Mouse (Mus musculus) inflammation-experienced regulatory T-cells, adult 6 months (primary cell): ENCODE data around the gene Gm20532. TPM values are rescaled to one million over a fixed set of nuclear protein-coding genes. Genes with fewer than 3 reads are reported as not detected.
A peak's percentile ranks its signal among the peaks of the same experiment; 100 is the strongest.

ENCODE experiments used
- ATAC-seq: one replicate; pipeline ENCODE4 v1.8.0; 2017
- polyA plus RNA-seq, 3 experiments: library from polyadenylated mRNA; unstranded; fragments of 100-300 nt; shearing (Covaris generic); gene quantifications; one replicate each; pipeline ENCODE4 v1.2.1; 2017

Gm20532 gene
- polyA plus RNA-seq, 3 experiments from 2014 or later: not detected

DNA sequence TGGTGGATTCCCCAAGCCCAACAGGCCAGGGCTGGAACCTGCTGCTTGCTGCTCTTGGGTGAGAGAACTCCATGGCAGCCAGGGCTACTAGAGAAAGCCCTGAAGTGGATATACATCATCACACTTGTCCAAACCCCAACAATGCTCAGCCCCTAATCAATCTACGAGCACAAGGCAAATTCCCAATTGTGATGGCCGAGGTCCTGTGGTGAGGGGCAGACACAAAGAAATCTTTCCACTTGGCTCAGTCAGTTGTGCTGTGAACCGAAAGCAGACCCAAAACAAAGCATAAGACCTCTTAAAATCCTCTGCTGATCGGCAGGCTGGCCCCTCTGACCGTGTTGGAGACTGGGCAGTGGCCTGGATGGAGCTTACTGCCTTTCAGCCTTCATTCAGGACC lies 11.6 kb upstream of the Gm20532 start:
- no peak for ATAC-seq

DNA sequence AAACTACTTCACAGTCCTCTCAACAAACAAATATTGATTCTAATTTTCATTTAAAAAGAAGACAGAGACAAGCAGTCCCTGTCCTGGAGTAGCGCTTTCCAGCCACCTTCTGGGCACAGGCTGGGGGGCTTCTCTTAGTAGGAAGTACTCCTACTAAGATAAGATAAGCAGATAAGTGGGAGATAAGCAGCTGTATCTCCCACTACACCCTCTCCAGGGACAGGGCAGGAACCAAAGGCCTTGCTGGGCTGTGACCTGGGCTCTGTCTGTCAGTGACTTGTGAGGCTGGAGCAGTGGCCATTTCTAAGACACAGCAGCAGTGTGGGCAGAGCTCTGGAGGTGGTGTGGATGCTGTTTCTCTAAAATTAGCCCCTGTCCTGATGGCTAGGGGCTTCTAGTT lies 11.1 kb upstream of the Gm20532 start:
- no peak for ATAC-seq

DNA sequence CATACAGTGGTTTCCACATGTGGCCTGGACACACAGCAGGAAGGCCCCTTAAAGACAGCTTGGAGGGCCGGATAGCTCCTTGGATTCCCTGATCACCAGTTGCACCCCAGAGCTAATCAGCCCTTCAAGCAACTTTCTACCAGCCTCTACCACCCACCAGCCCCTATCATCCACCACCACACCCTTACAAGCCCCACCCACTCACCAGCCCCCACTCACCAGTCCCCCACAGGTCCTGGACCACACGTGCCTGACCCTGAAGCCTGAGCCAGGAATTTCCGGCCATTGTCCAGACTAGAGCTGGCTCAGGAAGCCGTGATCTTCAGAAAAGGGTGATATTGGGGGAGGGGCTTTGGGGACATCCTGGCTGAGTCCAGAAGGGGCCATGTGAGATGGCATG lies 10.6 kb upstream of the Gm20532 start:
- ATAC-seq: no peak

DNA sequence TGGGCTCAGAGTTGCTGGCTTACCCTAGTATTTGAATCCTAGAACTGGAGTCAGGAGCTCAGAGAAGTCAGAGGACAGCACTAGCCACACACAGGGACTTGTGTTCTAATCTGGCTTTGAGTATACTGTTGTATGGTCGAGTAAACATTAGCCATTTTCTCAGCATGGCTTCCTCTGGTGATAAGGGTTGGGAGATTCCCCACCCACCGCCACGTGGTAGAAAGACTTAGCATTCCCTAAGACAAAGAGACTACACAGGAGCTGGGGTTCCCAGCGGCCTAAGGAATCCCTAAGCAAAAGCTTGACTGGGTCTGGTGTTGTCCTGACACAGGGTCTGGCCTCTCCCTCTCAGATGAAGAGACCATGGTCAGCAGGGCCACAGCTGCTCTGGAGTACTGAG lies 10.0 kb upstream of the Gm20532 start:
- no peak for ATAC-seq

DNA sequence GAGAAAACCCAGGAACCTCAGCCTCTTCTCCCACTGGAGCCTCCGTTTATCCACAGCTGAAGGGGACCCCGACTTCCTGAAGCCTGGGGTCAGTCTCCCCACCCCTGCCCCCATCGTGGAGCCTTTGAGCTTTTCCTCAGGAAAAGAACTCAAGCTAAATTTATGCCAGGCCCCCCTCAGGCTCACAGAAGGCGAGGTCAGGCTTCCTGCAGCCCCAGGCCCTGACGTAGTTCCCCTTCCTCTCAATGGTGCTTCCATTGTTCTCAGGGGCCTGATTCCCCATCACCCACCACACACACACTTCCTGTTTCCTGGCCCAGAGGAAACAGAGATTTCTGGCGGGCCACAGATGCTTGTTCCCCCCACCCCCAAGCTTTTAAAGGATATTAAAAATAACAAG lies 8.1 kb upstream of the Gm20532 start:
- no peak for ATAC-seq

DNA sequence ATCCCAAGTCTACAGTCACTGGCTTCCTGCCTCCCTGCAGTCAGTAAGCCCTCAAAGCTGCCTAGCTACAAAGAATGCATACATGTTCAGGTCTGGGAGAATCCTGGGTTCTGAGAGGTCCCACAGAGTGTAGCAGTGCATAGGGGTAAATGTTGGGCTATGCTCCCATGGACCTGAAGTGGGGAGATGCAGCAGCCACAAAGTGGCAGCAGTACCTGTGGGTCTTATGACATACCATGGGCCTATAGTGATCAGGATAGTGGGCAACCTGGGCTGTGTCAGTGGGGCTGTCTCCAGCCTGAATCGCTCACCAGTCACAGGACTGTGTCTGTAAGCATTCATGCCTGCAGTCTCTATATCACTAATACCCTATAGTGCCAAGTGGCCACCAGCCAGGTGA lies 6.7 kb upstream of the Gm20532 start, which contains the start of gene Egfl7:
Egfl7 (plus strand) TSS at position 301 of the 400 bp plus-strand sequence.
- ATAC-seq: no peak

DNA sequence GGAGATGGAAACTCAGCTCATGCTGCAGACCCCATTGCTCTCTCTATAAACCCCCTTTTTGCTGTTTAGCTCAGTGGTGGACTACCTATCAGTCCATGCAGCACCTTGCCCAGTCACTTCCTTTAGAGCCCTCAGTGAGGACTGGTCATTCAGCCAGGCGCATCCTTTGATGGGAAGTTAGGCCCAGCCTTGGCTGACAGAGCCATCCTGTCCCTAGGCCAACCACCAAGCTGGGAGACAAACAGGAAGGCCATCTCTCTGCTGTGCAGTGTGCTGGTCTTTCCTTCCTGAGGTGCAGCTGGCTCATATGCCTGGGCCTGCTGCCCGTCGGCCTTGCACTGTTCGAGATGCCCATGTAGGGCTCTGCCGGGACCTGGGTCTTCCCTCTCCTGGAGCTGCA lies 5.7 kb upstream of the Gm20532 start:
- ATAC-seq: no peak

DNA sequence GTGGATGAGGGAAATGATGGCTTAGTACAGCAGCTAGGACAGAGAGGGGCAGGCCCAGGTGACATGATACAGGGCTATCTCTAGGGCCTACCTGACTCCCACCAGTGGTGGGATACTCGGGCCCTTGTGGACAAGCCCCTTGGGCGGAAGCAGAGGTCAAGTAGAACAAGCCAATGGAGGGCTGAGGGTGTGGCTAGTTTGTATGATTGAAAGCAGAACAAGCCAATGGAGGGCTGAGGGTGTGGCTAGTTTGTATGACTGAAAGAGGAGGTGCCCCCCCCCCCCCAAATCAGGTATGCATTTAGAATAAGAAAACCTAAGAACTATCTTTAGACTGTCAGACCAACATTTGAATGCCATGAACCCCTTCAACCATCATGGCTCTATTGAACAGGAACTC lies 4.2 kb upstream of the Gm20532 start:
- no peak for ATAC-seq

DNA sequence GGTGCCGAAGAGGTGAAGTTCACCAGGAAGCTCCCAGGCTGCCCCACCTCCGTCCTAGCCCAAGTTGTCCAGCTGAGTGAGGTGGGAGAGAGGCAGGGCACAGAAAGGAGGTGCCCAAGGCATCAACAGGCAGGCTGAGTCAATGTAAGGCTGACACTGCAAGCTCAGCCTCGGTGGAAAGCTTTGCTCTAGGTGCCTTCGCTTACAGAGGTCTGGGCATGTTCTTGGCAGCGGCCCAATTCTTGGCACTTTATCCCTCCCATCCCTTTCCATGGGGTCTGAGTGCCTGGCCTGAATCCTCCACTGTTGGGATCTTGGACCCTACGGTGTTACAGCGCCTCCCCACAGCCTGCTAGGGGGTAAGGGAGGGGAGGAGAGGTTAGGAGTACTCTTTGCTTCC lies 3.7 kb upstream of the Gm20532 start:
- ATAC-seq: no peak

DNA sequence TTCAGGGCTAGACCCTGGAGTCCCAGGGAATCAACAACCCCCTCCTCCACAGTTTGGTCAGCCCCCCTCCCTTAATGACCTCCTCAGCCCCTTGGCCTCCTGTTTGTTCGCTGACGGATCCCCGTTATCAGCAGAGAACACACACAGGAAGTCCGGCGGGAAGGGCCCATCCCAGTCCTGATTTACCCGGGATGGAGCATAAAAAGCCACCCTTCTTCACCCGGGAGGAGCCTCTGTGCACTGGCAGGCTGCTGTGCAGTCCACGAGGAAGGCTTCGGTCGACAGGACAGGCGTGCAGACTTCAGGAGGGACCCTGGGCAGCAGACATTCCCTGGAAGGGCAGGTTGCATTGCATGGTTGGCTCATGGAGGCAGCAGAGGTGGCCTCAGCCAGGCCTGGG lies 2.8 kb upstream of the Gm20532 start:
- ATAC-seq: no peak

DNA sequence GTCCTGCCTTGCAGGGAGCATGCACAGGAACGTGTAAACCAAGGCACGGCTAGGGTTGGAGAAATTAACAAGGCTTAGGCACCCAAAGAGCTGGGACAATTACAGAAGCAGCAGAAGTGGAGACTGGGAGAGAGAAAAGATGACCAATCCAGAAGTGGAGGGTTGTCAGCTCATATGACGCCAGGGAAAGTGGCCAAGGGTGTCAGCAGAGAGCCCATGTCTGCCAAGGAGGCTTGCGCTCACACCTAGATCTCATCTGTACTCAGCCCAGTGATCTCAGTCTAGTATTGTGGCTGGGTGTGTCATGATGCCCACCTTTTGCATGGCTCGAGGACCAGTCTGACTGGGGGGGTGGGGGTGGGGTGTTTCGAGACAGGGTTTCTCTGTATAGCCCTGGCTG lies 726 bp upstream of the Gm20532 start:
- ATAC-seq: no peak

DNA sequence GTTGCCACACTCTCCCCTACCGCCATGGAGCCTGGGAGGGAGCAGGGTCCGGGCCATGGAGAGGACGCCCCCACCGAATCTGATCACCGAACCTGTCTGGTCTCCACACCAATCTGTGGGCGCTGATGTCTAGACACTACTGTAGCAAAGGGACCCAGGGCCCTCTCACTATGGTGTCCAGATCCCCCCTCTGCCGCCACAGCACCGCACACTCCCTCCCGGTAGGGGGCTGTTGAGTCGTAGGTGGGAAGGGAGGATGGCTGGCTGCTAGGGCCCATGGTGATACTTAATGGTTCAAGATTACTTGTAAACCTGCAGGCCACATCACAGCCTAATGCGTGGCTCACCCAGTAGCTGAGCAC lies 586 bp downstream of the Gm20532 start:
- ATAC-seq: peak; percentile 10

DNA sequence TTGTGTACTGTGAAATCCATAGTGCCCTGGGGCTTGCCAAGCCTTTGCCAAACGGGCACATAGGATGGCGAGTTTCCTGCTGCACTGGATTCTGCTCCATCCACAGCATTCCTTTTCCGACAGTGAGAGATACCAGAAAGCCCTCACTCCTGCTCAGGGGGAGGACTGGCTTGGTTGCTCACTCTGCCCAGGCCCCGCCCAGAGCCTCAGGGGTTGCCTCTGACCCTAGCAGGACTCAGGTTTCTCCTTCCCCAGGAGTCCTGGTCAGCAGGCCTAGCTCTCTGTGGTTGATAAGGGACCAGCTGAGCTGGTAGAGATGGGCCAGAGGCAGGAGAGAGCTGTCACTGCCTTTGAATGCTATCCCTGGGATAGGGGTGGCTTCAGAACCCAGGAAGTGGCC lies 2.1 kb downstream of the Gm20532 start:
- no peak for ATAC-seq

DNA sequence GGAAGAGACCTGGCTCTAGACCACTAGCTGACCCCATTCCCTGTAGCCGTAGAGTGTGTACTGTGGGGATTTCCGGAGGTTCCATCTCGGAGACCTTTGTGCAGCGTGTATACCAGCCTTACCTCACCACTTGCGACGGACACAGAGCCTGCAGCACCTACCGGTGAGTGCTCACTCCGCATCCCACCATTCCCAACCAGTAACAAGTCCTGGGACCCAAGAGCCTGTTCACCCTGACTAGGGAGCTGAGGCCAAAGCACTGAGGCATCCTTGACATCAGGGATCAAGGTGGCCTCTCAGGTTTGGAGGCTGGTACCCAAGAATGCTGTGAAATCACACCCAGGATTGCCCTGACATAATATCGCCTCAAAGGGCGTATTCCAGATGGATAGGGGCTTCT lies 2.8 kb downstream of the Gm20532 start:
- ATAC-seq: no peak

DNA sequence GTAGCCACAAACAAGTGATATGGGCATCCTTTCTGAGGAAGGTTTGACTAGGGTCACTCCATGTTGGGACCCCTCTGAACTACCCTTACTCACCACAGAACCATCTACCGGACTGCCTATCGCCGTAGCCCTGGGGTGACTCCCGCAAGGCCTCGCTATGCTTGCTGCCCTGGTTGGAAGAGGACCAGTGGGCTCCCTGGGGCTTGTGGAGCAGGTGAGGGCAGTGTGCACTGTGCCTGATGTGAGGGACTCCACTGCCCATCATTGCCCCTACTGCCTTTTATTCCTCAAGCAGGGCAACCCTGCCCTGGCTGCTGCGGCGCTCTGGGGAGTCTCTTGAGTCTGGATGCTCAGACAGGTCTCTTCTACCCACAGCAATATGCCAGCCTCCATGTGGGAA lies 3.8 kb downstream of the Gm20532 start:
- no peak for ATAC-seq

DNA sequence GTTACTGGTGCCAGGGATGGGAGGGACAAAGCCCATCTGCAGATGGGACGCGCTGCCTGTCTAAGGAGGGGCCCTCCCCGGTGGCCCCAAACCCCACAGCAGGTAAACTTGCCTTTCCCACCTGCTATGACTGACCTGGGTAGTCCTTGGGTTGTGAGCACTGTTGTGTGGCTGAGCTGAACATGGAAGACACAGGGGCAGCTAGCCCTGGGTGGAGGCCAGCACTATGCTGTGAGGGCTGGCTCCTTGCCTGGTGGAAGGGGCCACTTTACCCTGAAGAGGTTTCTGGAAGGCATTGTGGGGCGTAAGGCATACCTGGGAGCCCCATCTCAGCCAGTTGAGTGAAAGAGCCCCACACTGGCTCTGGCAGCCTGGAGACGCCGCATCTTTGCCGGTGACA lies 4.5 kb downstream of the Gm20532 start:
- ATAC-seq: no peak

DNA sequence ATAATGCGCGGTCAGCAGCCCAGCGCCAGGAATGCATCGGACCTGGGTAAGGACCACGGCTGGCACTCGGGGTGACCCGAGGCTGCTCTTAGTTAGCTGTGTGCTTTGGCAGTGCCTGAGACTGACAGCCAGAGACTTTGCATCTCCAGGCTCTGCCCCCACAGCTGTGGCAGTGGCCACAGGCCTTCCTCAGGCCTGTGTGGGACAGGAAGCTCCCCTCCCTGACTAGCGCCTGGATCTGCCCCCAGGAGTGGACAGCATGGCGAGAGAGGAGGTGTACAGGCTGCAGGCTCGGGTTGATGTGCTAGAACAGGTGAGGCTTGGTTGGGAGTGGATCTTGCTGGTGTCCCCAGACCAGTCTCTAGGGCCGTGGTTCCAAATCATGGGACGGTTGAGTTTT lies 5.0 kb downstream of the Gm20532 start:
- ATAC-seq: no peak

DNA sequence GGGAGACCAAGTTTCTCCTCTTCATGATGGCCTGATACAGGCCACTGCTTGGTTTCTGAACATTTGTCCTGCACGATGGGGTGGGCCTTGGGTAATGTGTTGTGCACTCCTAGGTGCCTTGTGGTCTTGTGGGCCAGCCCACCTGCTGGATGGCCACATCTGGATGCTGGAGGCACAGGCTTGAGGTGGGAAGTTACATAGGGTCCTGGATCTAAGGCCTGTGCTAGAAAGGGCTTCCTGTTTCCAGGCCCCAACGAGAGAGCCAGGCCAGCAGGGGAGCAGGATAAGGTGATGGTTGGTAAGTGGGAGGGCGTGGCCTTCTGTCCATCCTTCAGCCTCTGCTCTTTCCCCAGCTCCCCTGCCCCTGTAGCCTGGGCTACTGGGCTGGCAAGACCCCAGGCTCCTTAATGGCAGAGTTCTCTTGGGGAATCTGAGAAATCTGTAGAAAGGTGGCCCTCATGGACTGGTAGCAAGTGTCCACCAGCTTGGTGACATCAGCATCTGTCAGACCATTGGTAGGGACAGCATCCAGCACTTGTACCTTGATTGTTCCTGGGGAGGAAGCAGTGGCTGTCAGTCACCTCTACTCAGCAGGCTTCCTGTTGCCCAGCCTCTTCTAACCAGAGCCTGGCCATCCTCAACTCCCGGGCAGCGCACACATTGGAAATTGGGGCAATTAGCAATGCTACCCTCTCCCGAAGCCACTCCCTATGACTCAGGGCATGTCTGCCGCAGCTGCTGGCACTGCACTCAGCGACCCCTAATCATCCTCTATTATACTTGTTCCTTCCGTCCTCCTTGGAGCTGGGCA lies 7.0 kb downstream of the Gm20532 start:
- no peak for ATAC-seq

DNA sequence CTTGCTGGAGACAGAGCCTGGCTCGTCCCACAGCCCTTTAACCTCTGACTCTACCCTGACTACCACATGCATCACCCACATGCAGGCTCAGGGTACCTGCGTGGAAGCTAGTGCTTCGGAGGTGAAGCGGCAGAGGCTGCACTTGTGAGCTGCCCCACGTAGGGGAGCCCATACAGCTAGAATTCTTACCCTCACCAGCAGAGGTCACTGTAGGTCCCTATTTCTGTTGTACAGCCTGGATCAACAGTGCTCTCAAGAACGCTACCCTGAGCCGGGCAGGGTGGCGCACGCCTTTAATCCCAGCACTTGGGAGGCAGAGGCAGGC lies 7.5 kb downstream of the Gm20532 start:
- peak; percentile 74 for ATAC-seq

DNA sequence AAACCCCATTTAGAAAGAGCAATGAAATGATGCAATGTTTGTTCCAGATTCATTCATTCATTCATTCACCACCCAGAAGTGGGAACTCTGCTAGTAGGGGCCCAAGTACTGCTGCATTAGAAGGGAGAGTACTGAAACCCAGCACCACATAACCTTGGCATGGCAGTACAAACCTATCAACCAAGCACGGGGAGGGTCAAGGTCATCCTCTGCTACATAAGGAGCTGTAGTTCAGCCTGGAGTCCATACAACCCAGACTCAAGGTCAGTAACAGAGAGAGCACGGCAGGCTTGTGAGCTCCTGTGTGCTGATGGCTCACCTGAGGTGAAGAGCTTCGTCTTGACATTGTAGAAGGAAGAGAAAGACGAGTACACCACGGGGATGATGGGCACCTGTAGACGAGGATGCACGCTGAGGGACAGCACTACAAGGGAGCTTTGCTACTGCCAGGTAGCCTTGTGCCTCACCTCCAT lies 8.1 kb downstream of the Gm20532 start:
- ATAC-seq: no peak

DNA sequence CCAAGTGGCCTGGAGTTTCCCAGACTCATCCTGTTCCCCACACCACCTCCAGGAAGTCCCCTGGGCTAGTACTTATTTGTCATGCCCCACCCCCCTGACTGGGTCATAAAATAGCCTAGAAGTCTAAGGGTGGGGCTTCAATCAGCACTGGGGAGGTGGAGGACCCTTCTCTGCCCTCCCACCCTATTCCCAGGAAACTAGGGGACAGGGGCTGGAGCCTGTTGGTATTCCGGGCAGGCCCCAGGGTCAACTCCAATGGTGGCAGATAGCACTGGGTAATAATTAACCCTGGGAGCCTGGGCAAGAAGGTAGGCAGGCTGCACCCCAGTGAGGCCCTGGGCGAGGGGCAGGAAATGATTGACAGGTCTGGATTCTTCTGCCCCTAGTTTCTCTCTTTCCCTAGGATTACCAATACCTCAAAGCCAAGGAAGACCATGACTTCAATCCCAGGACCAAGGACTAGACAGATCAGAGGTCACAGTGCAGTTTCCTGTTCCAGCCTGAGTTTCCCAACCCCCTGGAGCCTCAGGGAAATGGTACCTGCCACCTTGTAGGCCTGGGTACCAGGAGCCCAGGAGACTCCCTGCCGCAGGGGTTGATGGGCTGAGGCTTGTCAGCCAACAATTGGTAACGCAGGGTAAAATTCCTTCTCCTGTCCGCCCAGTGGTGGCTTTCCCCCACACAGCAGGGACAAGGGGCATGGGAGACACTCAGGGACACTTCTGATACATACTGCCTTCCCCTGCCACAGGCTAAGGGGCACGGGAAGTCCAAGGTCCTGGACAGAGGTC lies 8.7 kb downstream of the Gm20532 start:
- ATAC-seq: no peak

DNA sequence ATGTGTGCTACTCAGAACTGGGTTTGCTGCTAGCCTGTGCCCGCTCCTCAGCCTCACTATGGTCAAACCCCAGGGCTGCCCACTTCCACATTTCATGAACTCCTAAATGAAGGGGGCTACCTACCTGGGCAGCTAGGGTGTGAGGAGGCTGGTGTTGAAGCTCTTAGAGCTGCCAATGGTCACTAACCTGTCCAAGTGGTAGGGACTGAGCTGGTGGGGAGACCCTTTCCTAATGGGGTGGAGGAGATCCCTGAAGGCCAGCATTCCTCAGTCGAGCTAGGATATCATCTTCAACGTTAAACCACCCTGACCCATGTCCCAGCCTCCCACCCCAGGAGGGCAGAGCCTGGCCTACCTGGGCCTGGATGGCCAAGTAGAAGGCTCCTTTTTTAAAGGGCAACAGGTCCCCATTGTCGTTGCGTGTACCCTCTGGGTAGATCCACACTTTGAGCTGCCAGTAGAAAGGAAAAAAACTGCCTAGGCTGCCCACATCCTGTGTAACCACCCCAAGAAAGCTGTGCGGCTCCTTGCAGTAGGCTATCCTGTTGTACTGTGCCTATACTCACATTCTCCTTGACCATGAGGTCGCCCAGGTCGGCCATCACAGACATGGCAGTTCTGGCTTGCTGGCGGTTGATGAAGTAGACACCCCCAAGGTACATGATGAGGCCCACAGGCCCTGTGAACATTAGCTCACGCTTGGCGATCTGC lies 9.4 kb downstream of the Gm20532 start:
- no peak for ATAC-seq

DNA sequence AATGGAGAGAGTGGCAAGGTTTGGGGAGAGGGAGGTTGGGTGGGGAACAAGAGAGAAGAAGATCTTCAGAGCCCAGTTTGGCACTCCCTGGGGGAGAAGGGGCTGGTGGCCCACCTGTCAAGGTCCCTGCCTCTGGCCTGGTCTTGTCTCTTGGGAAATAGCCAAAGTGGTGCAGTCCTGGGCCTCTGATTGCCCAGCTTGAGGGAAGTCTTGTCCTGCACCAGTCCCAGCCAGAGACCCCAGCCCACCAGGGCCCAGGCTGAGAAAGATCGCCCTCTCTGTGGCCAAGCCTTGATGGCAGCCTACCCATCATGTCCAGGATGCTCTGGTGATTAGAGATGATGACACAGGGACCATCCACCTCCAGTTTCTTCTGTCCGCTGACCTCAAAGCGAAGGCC lies 10.5 kb downstream of the Gm20532 start:
- ATAC-seq: no peak

DNA sequence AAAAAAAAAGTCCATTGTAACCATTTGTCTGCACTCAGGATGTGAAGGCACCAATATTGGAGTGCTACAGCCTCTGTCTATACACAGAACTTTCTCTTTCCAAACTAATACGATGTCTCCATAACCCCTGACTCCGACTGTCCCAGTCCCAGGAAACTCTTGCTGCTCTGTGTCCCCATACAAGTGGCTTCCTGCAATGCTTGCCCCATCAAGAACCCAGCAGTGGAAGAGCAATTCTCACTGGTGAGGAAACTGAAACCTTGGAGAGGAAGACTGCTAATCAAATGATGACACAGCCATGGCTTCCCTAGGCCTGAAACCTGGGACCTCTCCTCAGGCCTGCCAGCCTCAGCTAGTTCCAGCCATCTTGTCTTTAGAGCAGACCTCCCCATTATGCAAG lies 11.4 kb downstream of the Gm20532 start:
- ATAC-seq: no peak
